Mouse (Mus musculus) cerebellum, adult 18-20 months (tissue): ENCODE data around the gene Btbd35f10.
"Not testable (repeated sequence)": the region's sequence is repeated elsewhere in the genome, so short reads cannot be mapped to it uniquely, and the experiment has no call there.

Source experiments
- DNase-seq, 2 experiments: peaks; one replicate each; pipeline ENCODE4 v3.0.0; 2021

Btbd35f10 gene

DNA sequence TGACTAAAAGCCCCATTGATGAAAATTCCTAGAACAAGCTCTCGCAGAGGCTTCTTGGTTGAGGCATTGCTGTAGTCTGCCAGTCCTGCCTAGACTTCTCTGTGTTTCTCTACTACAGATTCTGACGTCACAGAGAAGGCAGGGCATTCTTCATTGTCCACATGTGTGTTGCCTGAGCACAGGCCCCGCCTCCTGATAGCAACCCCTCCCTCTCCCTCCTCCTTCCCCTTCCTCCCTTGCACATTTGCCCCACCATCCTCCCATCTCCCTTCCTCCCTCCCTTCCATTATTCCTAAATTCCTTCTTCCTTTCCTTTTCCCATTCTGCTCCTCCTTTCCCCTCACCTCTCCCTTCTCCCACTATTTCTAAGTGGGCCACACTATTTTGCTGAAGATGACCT, at the start of gene Btbd35f10:
Gene Btbd35f10, minus strand, starts transcription at position 101 of the 400 bp plus-strand sequence.
- DNase-seq: not testable (repeated sequence)
